Mouse (Mus musculus) frontal cortex, adult (tissue): ENCODE results near the gene Pced1a.
"Not testable (repeated sequence)": the region's sequence is repeated elsewhere in the genome, so short reads cannot be mapped to it uniquely, and the experiment has no call there.

Experiments used
- ATAC-seq: cut with Nextera tagmentation; 2 replicates; pipeline ENCODE4 v1.9.2; 2017; ENCODE audit warnings: mild to moderate bottlenecking, moderate library complexity, mixed read lengths; ENCODE audit not compliant: low TSS enrichment

Pced1a gene

GRCm38 (mm10) chr2:130390993-130391625, 33.4 kb downstream of the Pced1a start:
- ATAC-seq: no peak

GRCm38 (mm10) chr2:130388796-130389195, 35.7 kb downstream of the Pced1a start:
- no peak for ATAC-seq

GRCm38 (mm10) chr2:130386212-130386611, 38.3 kb downstream of the Pced1a start:
- ATAC-seq: no peak

- no peak for ATAC-seq
Measured at GRCm38 (mm10) chr2:130383895-130384294, 40.6 kb downstream of the Pced1a start.

- no peak for ATAC-seq
Measured at GRCm38 (mm10) chr2:130383205-130383604, 41.3 kb downstream of the Pced1a start.

GRCm38 (mm10) chr2:130374951-130375350, 49.5 kb downstream of the Pced1a start:
- no peak for ATAC-seq

GRCm38 (mm10) chr2:130373026-130373425, 51.5 kb downstream of the Pced1a start:
- ATAC-seq: not testable (repeated sequence)

GRCm38 (mm10) chr2:130367386-130367785, 57.1 kb downstream of the Pced1a start:
- ATAC-seq: no peak
